23 mouse cellular contexts compared by ENCODE assay signal in the genomic region with DNA sequence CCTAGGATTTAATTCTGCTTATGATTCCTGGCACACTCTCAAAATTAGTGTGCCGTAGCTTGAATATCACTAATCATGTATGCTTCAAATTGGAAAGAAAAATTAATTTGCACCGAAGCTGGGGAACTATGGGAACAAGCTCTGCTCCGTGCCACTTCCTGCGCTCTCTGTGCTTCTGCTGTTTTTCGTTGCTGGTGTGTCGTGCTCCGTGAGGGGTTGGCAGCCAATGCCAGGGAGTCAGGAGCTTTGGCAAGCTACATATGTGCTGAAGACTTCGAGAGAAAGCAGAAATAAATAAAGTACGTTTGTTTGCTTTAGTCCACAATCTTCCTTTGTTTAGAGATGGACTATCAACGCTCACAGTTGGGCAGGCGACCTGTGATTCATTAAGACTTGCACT.
DNase-seq lines count a peak whose midpoint lies in the region; ATAC-seq and TF ChIP-seq lines count a peak whose summit lies in the region.
"Had no signal": no experiment of that assay in that cellular context is flagged by ENCODE, and none has a peak within 500 bp of the region (broad histone marks: within the 10 kb centered on the region; RNA-seq: fewer than 3 reads in every experiment).

No protein-coding gene starts in this region.

- TF ChIP-seq CTCF in forebrain, postnatal 0 days (IDR thresholded peaks at IDR 0.05; ENCODE audit: low read depth): no peak
- TF ChIP-seq CTCF in layer of hippocampus, adult 2 months (conservative IDR thresholded peaks at IDR 0.05): no peak

- H3K4me1 ChIP-seq in forebrain, postnatal 0 days (ENCODE audit: insufficient read depth): 0 out of 2 replicates have a peak, but pooled peaks cover 14% of the 10 kb centered on the region
- H3K4me1 ChIP-seq in forebrain, embryonic 13.5 days: peaks cover 4% of the 10 kb centered on the region; the same call in 1 of the 2 replicates
- H3K4me1 ChIP-seq: lung, embryonic 15.5 days had no signal

- H3K27ac ChIP-seq in forebrain, postnatal 0 days (ENCODE audit: low read depth, low read length): no peak overlapping the region; the same call in 1 of the 2 replicates
- H3K27ac ChIP-seq in forebrain, embryonic 13.5 days: no peak overlapping the region
- H3K27ac ChIP-seq in layer of hippocampus, adult 2 months: peak overlapping the region; percentile 5; the same call in 1 of the 2 replicates
- H3K27ac ChIP-seq: liver, embryonic 14.5 days; lung, embryonic 15.5 days; macrophage; midbrain, embryonic 12.5 days had no signal

- ATAC-seq in forebrain, postnatal 0 days: peak; percentile 66
- ATAC-seq in forebrain, embryonic 13.5 days: no peak
- ATAC-seq: CD4-positive, CD25-positive, alpha-beta regulatory T cell, adult 4 months; intestine, embryonic 16.5 days; Patski had no signal

- H3K9ac ChIP-seq in forebrain, postnatal 0 days: no peak overlapping the region
- H3K9ac ChIP-seq in forebrain, embryonic 13.5 days: no peak overlapping the region
- H3K9ac ChIP-seq: liver, embryonic 14.5 days; lung, embryonic 15.5 days; midbrain, embryonic 12.5 days had no signal

- no peaks in the 10 kb centered on the region for H3K27me3 ChIP-seq in forebrain, postnatal 0 days (ENCODE audit: insufficient read depth, low read length)
- H3K27me3 ChIP-seq in forebrain, embryonic 13.5 days: no peaks in the 10 kb centered on the region
- H3K27me3 ChIP-seq: lung, embryonic 15.5 days; midbrain, embryonic 12.5 days had no signal

- no peaks in the 10 kb centered on the region for H3K9me3 ChIP-seq in forebrain, postnatal 0 days (ENCODE audit: low read length)
- no peaks in the 10 kb centered on the region for H3K9me3 ChIP-seq in forebrain, embryonic 13.5 days (replicated peaks)
- H3K9me3 ChIP-seq: lung, embryonic 15.5 days; midbrain, embryonic 12.5 days had no signal

- no peak overlapping the region for H3K4me3 ChIP-seq in forebrain, postnatal 0 days (ENCODE audit: low read depth, low read length)
- no peak overlapping the region for H3K4me3 ChIP-seq in forebrain, embryonic 13.5 days
- H3K4me3 ChIP-seq in layer of hippocampus, adult 2 months: no peak overlapping the region; the same call in 1 of the 2 replicates
- H3K4me3 ChIP-seq: lung, embryonic 15.5 days; midbrain, embryonic 12.5 days had no signal

- 45% methylated on average over 11 of the region's 11 CpGs for WGBS in forebrain, postnatal 0 days
- WGBS in forebrain, embryonic 13.5 days: 80% methylated on average over 11 of the region's 11 CpGs

- H3K36me3 ChIP-seq in forebrain, postnatal 0 days (ENCODE audit: insufficient read depth): no peaks in the 10 kb centered on the region
- H3K36me3 ChIP-seq in forebrain, embryonic 13.5 days (ENCODE audit: poor library complexity, severe bottlenecking): no peaks in the 10 kb centered on the region
- H3K36me3 ChIP-seq: lung, embryonic 15.5 days; midbrain, embryonic 12.5 days had no signal

- H3K4me2 ChIP-seq in forebrain, postnatal 0 days (ENCODE audit: low read depth): no peak overlapping the region; the same call in 1 of the 2 replicates
- H3K4me2 ChIP-seq in forebrain, embryonic 13.5 days: no peak overlapping the region
- H3K4me2 ChIP-seq: lung, embryonic 15.5 days; midbrain, embryonic 12.5 days had no signal

- DNase-seq in cerebellum, adult 11-12 months: peak; percentile 21
- DNase-seq in cerebellum, adult 11 months: no peak
- peak; percentile 47 for DNase-seq in forebrain, postnatal 0 days
- no peak for DNase-seq in layer of hippocampus, adult 2 months (ENCODE audit: low spot score in 2 of 2)
- no peak for DNase-seq in layer of hippocampus, adult 8-10 months (ENCODE audit: low spot score in 2 of 2)
- peak; percentile 44 to 68 for DNase-seq in cerebellum, postnatal 14 days
- DNase-seq in B cell, adult 2 months: no peak
- DNase-seq: adrenal gland, adult 8-10 months; gastrocnemius, postnatal 10 days; heart, adult 18-20 months; heart, postnatal 36 days; kidney, postnatal 36 days; retina, postnatal 1 day; right cerebral cortex, postnatal 4 days; thymus, adult 2 months had no signal

Comparison
In these comparisons a context has a peak if more than half of its experiments do, and no peak if none do; other contexts are left out.
1. DNase-seq: peak in cerebellum, adult 11-12 months (single experiment), forebrain, postnatal 0 days (single experiment) and cerebellum, postnatal 14 days (2 of 2); none in cerebellum, adult 11 months (single experiment), layer of hippocampus, adult 2 months (0 of 2), layer of hippocampus, adult 8-10 months (0 of 2) and B cell, adult 2 months (0 of 2).